Mouse (Mus musculus): Measurements from ENCODE around the gene Galnt17. TPM values are rescaled to one million over a fixed set of nuclear protein-coding genes. Genes with fewer than 3 reads are reported as not detected.
A peak's percentile ranks its signal among the peaks of the same experiment; 100 is the strongest.

The Galnt17 gene
- total RNA-seq, 4 experiments from 2014 or later: 5.0 to 9.1 (median 7.0) TPM

DNA sequence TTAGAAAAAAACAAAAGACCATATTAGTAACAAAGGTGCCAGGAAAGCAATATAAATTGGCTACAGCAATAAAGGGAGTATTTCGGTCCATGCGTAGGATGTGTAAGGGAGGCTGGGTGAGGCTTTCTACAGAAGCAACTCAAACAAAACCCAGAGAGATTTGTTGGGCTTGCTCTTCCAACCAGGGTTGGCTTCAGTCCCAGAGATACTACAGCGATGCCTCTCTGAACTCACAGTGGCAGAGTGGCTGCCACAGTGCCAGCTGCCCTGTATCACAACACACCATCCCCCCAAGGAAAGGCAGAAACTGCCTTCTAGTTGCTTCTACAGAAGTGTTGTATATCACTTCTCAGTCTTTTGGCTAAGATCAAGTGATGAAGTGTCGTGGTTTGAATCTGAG lies 66.6 kb downstream of the Galnt17 start:
- DNase-seq: no peak

DNA sequence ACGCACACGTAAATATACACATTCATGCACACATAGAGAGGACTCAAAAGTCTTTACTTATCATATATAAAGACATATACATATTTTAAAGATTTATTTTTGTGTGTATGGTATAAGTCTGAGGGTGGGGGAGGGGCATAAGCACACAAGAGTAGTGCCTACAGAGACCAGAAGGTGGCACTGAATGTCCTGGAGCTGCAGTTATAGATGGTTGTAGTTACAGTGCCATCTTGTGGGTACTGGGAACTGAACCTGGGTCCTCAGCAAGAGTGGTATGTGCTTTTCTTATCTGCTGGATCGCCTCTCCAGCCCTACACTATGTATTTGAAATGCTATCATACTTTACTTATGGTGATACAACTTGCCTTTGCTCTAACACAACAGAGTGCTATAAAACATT lies 68.5 kb downstream of the Galnt17 start:
- DNase-seq: no peak

DNA sequence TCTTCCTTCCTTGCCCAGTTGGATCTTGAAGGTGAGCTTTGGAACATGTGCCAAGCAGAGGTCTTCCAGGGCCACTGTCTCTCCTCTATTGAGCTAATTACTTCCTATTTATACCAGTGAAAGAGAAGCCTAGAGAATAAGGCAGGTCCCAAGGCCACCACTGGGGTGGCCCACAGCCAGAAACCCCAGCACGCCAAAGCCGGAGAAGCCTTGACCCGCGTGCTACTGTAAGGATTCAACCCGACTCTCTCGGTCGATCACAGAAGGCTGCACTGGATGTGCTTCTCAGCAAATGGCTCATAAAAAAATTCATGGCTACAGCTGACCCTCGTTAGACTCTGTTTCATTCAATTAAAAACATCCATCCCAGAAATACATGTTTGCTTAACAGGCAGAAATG lies 71.4 kb downstream of the Galnt17 start:
- DNase-seq: peak; percentile 73

DNA sequence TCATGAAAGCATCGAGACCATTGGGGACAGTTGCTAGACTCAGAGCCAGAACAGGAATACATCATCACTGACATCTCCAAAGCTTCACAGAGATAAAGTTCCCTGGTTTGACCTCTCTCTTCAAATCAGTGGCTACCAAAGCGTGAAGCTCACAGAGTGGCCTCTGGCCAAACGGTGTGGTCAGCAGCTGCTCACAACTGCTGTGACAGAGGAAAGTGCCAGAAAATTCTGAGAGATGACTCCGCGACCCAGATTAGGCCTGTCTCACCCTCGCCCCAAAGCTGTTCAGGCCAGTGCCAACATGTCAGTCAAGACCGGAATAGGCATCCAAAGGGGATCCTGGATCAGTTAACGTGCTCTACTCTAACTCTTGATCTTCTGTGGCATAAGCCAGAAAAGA lies 74.5 kb downstream of the Galnt17 start:
- no peak for DNase-seq

DNA sequence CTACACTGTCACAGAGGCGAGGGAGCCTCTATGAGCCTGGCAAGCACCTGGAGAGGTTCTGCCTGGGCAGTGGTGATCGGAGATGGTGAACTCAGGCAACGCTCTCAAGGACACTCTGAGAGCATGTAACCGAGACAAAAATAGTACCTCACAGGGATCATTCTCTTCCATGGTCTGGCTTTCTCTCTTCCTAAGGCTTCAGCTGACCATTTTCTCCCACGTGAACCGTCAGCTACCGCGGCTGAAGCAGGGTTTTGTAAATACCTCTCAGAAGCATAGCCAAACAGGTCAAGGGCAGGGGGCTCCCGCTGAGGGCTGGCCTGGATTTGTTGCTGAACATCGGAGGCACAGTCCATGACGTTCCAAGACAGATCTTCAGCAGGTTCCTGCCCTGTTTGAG lies 77.2 kb downstream of the Galnt17 start:
- peak; percentile 30 for DNase-seq

DNA sequence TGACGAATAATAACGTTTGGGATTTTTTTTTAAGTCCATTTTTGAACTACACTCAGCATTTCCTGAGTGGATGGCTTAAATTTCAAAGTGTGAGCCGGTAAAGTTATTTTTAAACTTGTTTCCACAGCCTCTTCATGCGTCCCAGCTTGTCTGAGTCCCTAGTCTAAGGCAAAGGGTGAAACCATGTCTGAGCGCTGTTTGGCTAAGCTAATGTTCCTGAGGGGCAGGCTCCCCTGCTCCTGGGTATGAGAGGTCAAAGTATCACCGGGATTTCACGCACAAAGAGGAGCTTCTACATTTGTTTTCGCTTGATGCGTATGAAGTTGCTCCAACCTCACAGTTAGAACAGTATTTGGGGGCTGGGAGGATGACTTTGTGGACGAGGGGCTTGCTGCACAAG lies 78.6 kb downstream of the Galnt17 start:
- no peak for DNase-seq

DNA sequence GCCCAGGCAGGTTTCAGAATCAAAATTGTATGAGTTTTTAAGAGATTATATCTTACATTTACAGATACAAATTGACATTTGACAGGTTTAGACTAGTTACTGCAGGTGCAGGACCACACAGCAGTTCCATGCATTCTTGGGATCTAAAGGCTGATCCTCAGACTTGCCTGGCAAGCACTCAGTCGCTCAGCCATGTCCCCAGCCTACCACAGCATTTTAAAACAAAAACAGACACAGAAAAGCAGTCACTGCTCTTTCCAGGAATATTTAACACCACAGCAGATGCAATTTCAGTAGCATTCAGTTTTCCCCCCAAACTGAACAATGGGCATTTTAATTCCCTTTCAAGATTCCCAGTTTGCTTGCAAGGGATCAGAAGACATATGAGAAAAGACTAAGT lies 84.9 kb downstream of the Galnt17 start:
- DNase-seq: no peak

DNA sequence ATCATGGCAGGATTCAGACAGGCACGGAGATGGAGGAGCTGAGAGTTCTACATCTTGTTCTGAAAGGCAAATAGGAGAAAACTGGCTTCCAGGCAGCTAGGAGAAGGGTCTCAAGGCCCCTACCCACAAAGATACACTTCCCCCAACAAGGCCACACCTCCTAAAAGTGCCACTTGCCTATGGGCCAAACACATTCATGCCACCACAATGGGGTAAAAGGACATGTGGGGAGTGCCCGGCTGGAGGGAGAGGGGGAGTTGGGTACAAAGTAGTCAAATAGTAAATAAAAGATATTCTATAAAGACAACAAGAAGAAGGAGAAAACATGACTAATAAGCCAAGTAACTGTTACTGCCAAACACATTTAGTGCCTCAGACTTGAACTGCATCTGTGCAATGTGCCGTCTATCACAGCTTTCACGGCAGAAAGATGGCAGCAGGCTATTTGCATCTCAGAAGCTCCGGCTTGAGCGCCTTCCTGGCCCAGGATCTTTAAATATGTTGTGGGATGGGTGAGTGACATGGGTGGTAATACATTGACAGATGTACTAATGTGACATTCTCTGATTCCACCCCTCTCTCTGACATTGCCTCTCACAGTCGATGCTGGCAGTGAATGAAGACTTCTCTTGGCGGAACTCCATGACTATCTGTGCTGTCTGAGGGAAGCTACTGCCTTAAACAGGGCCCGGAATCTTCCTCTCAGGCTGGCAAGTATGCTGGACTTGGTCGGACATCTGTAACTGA lies 85.6 kb downstream of the Galnt17 start:
- DNase-seq: no peak

DNA sequence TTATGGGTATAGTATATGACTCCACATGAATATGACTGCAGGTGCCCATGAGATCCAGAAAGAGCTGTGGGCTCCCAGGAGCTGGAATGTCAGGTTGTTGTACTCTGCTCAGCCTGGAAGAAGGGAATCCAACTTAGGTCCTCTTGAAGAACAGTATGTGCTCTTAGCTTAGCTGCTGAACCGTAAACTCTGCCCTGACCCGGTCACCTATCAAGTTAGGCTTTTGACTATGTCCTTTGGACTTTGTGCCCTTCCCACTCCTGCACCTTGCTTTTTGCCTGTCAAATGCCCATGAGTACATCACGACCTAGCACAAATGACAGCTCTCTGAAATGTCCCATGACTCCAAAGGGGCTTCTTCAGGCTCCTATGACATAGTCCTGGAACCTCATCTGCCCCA lies 90.1 kb downstream of the Galnt17 start:
- DNase-seq: no peak

DNA sequence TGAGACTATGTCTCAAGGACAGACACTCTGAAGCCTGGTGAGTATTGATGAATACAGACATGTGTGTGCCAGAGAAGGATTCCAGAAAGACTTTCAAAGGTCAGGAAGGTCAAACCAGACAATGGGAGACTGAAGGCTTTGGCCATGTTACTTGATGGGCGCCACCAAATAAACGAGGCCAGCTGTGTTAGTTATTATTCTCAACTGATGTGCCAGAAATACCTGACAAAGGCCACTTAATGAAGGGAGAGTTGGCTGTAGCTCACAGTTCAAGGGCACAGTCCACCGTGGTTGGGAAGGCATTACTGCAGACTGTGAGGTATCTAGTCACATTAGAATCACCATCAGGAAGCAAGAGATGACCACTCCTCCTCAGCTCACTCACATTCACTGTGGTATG lies 96.7 kb downstream of the Galnt17 start:
- no peak for DNase-seq

DNA sequence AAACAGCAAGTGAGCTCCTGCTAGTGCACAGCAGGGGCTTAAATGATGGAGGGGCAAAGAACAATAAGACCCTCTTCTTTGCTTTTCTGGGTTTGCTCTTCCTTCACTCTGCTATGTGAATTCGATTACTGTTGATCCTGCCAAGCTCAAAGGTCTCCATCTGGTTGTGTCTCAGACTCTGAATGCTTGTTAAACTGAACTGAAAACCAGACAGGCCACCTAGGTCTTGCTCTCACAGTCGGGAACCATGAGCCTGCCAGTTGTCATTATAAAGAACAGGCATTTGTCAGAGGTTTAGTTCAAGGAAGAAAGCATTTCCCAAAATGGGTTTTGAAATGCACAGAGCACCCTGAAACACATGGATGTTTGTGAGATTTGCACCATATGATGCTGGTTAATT lies 107.2 kb downstream of the Galnt17 start:
- DNase-seq: no peak

DNA sequence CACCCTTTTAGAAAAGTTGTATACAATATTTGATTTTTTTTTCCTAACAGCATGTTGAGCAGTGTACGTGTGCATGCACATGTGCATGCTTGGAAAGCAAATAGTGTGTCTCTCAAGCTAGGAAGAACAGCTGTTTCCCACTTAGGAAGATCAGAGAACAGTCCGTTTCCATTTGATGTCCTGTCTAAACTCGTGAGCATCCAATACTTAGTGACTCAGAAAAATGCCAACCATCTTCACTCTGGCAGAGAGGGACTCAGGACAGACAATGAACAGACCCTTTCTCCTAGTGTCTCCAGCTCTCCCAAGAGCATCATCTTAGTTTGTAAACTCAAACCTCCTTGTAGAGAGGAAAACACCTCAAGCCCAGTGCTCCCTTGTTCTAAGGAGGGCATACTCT lies 116.0 kb downstream of the Galnt17 start:
- no peak for DNase-seq

DNA sequence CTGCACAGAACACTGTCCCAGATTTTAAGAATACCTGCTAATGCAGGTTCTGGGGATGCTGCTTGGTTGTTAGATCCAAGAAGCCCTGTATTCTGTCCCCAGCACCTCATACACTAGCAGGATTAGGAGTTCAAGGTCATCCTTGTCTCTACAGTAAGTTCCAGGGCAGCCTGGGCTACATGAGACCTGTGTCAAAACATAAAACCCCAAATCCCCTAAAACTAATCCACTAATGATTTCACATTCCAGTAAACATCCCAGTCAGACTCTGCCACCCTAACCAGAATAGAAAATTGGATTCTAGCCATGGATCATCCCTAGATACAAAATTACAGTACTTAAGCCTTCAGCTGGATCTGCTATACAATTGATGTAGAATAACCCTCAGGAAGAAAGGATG lies 123.7 kb downstream of the Galnt17 start:
- no peak for DNase-seq

DNA sequence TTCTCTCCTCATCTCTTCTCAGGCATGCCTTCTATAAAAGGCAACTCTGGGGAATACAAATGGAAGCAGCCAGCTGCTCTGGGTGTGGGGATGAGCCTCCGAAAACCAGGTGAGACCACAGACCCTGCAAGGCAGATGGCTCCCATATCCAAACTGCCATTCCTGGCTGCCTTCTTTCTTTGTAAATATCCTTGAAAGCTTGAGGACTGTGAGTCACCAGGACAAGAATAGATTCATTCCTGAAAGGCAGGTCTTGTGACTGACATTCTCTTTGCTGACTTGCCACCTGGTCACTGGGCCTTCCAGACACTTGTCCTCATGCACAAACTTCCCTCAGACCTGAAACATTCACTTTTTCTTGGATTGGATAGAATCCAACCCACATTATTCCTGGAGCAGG lies 127.1 kb downstream of the Galnt17 start:
- DNase-seq: peak; percentile 9

DNA sequence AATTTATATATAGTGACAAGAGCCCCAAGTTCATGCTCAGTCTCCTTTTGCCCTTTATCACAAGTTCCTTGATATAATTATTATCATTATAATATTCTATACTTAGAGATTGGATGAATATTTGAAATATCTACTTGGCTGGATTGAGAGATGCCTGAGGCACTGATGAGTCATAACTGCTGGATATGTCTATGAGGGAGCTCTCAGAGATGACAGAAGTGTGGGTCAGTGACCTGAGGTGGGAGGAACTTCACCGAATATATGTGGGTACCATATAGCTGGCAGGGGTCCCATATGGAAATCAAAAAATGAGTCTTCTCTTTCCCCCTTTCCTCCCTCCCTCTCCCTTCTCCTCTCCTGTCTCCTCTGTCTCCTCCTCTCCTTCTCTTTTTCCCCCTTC lies 127.5 kb downstream of the Galnt17 start:
- DNase-seq: no peak

DNA sequence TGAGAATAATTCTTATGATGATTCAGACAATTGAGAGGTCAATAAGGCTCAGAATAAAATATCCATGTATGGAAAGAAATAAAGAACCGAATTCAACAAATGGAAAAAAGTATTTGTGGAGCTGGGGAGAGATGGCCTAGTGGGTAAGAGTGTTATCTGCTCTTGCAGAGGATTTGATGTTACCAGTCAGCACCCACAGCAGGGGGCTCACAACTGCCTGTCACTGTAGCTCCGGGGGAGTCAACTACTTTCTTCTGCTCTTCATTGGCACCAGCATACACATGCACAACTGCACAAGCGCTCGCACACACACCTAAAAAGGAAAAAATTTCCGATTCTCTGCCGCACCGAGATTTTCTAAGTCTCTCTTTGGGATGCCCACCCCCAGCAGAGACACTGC lies 130.4 kb downstream of the Galnt17 start:
- DNase-seq: no peak

DNA sequence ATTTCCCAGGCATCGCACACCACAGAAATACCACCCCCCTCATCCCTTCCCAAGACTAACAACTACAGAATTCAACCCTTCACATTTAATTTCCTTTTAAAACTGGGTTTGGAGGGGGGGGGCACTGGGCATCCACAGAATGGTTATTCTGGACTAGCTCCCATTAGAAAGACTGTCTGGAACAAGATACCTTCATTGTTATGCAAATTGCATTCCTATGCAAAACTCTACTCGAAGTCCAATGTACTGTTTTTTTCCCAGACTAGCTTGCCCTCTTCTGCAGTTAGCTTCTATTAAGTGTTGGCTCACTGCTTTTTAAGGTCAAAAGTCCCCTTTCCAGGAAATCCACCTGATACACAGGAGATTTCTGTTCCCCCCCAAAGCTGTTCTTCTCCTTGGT lies 131.1 kb downstream of the Galnt17 start:
- DNase-seq: no peak

DNA sequence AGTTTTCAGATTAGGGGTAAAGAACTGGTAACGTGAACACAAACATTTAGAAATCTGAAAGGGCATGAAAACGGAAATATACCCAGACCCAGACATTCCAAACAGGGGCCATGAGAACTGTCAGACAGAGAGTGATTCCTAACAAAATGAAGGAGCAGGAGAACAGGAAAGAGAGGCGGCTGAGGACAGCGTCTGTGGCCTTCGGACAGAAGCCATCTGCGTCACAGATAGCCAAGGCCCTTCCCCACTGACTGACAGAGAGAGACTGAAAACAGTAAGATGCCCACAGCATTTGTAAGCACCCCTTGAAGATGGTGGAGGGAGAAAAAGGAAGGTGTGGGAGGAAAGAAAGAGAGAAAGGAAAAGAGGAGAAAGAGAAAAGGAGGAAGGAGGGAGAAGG lies 139.1 kb downstream of the Galnt17 start:
- peak; percentile 53 for DNase-seq

DNA sequence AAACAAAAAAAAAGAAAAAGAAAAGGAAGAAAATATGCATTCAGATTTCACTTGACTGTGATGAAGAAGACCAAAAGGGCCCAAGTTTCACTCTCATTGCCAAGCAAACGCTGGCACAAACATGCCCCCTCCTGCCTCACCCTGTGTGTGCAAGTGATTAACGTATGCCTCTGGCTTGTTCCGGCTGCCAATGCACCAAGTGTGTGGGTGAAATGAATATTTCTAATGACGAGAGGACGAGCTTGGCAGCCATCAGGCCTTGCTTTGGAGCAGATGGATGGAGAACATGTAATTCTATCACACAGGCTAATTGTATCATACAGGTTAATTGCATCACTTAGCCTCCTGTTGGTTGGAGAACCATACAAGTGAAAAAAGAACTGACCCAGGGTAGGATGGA lies 140.9 kb downstream of the Galnt17 start:
- DNase-seq: no peak

DNA sequence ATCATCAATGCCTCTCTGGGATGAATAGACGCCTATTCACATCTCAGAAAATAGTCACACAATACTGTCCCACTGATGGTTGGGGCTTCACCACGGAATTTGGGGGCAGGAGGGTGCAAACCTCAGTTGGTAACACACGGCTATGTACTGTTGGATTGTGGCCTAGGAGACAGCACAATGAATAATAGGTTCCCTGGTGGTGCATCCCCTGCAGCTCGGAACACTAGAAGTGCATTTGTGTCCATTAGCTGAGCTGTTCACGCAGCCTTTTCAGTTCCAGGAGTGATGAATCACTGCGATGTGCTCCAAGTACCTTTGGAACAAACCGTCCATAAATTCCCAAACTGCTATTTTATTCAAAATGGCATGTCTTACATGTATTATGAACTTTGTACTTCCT lies 142.6 kb downstream of the Galnt17 start:
- no peak for DNase-seq

DNA sequence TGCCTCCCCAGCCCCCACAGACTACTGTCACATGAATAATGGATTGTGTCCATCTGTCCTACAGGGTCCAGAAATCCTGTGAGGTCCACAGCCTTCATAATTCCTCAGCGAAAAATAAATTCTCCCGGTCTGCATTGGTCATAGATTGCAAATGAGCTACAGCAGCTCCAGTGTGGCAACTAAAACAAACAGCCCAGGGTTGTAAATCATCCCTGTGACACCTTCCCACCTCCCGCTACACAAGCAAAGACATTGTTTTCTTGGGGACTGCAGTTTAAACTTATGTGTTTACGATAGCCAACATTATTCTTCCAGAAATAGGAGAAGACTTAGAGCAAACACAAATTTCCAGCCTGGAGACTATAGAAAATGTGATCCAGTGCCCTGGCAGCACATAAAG lies 150.4 kb downstream of the Galnt17 start:
- DNase-seq: no peak

DNA sequence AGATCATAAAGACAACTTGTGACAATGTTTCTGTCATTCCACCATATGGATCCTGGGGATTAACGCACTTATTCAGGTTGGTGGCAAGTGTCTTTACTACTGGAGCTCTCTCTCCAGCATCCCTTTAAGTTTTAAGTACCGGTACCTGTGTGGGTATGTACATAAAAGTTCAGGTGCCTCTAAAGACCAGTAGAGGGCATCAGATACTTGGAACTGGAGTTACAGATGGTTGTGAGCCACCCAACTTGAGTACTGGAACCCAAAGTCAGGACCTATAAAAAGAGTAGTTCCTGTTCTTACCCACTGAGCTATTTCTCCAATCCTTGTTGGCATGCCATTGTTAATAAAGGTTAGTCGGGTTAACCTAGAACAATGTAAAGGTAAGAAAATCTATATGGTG lies 152.0 kb downstream of the Galnt17 start:
- DNase-seq: no peak

DNA sequence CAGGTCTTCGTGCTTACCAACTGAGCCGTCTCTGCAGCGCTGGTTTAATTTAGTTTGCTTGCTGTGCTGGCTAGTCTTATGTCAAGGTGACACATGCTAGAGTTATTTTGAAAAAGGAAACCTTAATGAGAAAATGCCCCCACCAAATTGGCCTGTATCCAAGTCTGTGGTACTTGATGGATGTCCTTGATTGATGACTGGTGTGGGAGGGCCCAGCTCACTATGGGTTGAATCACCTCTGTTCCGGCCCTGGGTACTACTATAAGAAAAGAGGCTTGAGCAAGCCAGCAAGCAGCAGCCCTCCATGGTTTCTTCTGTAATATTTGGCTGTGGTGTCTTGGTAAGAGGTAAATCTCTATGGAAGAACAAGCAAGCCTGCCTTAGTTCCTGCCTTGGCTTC lies 165.7 kb downstream of the Galnt17 start:
- DNase-seq: peak; percentile 24

DNA sequence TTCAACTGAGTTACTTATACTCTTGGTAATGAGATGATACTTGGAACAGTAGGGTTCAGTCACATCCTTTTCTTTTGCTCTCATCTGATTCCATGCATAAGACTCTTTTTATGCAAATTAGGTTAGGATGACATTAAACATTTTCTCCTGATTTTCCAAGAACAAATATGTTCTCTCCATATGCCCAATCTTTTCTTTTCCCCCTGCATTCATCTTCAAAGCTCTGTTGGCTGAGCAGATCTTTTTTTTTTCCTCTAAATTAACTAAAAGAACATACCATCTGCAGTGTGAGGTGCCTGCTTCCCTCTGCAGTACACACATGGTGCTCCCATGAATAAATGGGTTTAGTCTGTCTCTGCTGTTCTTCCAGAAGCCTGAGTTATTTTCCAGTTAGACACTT lies 173.5 kb downstream of the Galnt17 start:
- no peak for DNase-seq

DNA sequence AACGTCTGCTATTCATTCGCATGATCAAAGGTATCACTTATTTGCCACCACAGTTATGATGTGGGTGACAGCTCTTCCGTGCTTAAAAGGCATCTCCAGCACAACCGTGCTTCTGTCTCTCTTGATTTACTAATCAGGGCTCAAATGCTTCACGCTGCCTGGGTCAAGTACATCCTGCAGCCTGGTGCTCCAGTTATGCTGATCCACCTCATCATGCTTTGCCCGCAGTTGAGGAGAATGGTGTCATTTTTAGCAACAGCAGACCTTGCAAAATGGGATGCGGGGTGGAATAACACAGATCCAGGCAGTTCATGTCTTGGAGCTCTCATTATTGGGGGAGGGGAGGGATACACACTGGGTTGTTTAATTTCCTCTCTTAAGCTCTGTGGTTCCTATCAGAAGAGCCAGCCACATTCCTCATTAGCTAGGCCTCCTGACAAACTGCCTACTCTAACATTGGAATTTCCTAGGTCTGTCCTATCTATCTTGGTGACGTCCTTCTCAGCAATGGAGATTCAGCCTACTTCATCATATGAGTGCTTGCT lies 187.9 kb downstream of the Galnt17 start:
- DNase-seq: no peak
